Mouse (Mus musculus) liver, postnatal 0 days (tissue): ENCODE measurements around the gene Ccdc43.
A peak's percentile ranks its signal among the peaks of the same experiment; 100 is the strongest.

Source experiments
- CTCF ChIP-seq: sonication (generic); IDR thresholded peaks from 2 replicates; pipeline ENCODE4 v1.5.1; 2016; ENCODE audit warnings: antibody characterized with exemption, low read depth
- EP300 ChIP-seq: IDR thresholded peaks from 2 replicates; pipeline ENCODE4 v1.6.1; 2016; ENCODE audit warnings: antibody characterized with exemption, low read depth, mild to moderate bottlenecking

GRCm38 (mm10) chr11:102651381-102651780 is 46.2 kb downstream of the Ccdc43 start:
- peak; percentile 85 for TF ChIP-seq CTCF
- no peak for TF ChIP-seq EP300
